Mouse (Mus musculus) right cerebral cortex, postnatal 10 days (tissue): ENCODE measurements around the gene Fry.

Experiments
- DNase-seq, 2 experiments: peaks; one replicate each; pipeline ENCODE4 v3.0.0; 2021; ENCODE audit warnings: low spot score in 2 of 2

Fry gene

GRCm38 (mm10) chr5:150118455-150119241, at the start of gene Fry:
TSS of gene Fry (plus strand) at chr5:150118645.
- DNase-seq, result peak; percentile 97

- DNase-seq, result peak; percentile 73 to 77
Observed at GRCm38 (mm10) chr5:150070086-150070485, 48.4 kb upstream of the Fry start.

- DNase-seq, result no peak
Observed at GRCm38 (mm10) chr5:150071738-150072137, 46.7 kb upstream of the Fry start.

- no peak for DNase-seq
Observed at GRCm38 (mm10) chr5:150079866-150080797, 38.3 kb upstream of the Fry start.

- no peak for DNase-seq
Observed at GRCm38 (mm10) chr5:150082696-150083095, 35.7 kb upstream of the Fry start.

- no peak for DNase-seq
Observed at GRCm38 (mm10) chr5:150083190-150083589, 35.3 kb upstream of the Fry start.

GRCm38 (mm10) chr5:150097620-150098019, 20.8 kb upstream of the Fry start:
- DNase-seq, result peak; percentile 71 to 78

- DNase-seq, result no peak
Observed at GRCm38 (mm10) chr5:150098754-150099153, 19.7 kb upstream of the Fry start.

- no peak for DNase-seq
Observed at GRCm38 (mm10) chr5:150101789-150102188, 16.7 kb upstream of the Fry start.

- no peak for DNase-seq
Observed at GRCm38 (mm10) chr5:150106358-150106757, 12.1 kb upstream of the Fry start.

- peak in 1 of 2 experiments; percentile 12 for DNase-seq
Observed at GRCm38 (mm10) chr5:150111236-150111635, 7.2 kb upstream of the Fry start.

- peak; percentile 50 to 69 for DNase-seq
Observed at GRCm38 (mm10) chr5:150114007-150114406, 4.4 kb upstream of the Fry start.

GRCm38 (mm10) chr5:150114778-150115177, 3.7 kb upstream of the Fry start:
- DNase-seq, result no peak

- no peak for DNase-seq
Observed at GRCm38 (mm10) chr5:150115271-150116092, 3.0 kb upstream of the Fry start.

- DNase-seq, result no peak
Observed at GRCm38 (mm10) chr5:150116216-150116905, 2.1 kb upstream of the Fry start.

- no peak for DNase-seq
Observed at GRCm38 (mm10) chr5:150116906-150117216, 1.6 kb upstream of the Fry start.

GRCm38 (mm10) chr5:150118124-150118454, 356 bp upstream of the Fry start:
- no peak for DNase-seq

- no peak for DNase-seq
Observed at GRCm38 (mm10) chr5:150120676-150121075, 2.2 kb downstream of the Fry start.

- DNase-seq, result no peak
Observed at GRCm38 (mm10) chr5:150122095-150122494, 3.6 kb downstream of the Fry start.

- peak; percentile 75 to 77 for DNase-seq
Observed at GRCm38 (mm10) chr5:150122571-150122970, 4.1 kb downstream of the Fry start.

- DNase-seq, result no peak
Observed at GRCm38 (mm10) chr5:150125920-150126319, 7.5 kb downstream of the Fry start.
